Mouse (Mus musculus) neural tube, embryonic 10.5 days (tissue): ENCODE measurements at regions not wholly inside any gene's neighbourhood (a gene's known extent, or its start where the extent isn't known, plus 50 kb on each side); places are given as distances from the start of the nearest gene placed in this dataset.

ENCODE experiments used
- DNase-seq: peaks from one replicate; pipeline ENCODE4 v3.0.0-alpha.2; 2017; ENCODE audit warnings: low spot score; ENCODE audit errors: extremely low spot score

DNA sequence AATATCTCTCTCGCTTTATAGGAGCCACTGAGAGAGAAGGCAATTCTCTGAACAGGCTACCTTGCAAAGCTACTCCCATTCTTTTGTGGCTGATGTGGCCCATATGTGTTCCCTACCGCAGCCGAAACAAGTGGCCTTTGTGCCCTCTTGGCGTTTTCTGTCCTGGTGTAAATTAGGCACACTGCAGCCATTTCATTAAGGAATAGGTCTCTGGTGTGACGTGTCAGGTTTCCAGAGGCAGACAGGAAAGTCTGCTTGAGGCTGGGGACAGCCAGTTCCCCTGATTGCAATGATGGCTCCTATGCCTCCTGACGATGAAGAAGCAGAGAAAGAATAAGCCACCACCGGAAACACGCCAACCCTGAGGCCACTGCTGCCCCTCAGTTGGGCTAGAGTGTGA, 59.3 kb upstream of the Bcor start:
- DNase-seq, result no peak

DNA sequence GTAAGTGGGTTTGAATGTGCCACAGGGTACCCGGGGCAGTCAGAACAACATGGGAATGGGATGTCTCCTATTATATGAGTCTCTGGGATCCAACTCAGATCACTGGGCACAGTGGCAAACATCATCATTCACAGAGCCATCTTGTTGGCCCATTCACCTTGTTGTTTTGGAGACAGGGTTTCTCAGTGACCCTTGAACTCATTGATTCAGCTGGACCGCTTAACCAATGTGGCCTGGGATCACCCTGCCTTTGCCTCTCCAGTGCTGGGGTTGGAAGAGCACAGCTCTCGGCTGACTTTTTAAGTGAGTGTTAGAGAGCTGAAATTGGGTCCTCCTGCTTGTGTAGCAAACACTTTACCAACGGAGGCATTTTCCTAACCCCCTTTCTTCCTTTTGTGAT, 64.2 kb upstream of the Bcor start:
- DNase-seq, result no peak

DNA sequence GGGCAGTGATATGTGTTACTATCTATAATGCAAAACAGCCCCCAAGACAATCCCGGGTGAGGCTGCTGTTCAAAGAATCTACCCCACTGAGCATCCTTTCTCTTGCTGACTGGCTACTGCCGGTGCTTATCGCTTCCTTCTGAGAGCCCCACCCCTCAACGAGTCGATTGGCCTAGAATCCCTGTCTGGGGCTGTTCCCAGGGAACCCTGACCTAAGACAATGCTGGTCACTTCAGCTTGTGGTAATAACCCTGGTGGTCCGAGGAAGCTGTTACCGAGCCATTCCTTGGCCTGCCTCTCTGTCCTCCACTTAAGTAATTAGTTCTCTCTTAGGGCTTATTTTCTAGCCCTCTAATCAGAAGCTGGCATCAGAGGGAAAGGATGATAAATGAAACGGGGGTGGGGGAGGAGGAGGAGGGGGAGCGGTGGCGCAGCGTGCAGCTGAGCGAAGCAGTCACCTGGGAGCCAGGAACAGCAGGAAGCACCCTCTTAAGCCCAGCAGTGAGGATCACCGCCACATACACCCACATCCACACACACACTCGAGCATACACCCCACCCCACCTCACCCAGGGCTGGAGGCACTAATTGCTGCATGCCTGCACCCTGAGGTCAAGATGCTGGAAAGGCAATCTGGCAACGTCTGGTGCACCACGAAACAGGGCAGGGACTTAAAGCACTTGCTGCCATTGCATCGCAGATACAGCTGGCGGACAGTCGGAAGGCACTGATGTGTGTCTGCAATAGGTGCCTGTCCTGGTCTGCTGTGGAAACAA, 65.1 kb upstream of the Bcor start:
- peak; percentile 22 for DNase-seq

DNA sequence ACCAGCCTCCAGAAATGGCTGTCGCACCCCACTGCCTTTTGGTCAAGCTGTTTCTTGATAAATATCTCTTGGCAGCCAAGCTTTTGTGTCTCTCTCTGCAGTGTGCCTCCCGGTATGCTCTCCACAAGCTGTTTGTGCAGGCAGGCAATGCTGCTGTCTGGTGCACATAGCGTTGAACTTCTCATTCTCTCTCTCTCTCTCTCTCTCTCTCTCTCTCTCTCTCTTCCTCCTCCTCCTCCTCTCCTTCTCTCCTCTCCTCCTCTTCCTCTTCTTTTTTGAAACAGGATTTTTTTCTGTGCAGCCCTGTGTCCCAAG, 65.7 kb upstream of the Bcor start:
- no peak for DNase-seq

DNA sequence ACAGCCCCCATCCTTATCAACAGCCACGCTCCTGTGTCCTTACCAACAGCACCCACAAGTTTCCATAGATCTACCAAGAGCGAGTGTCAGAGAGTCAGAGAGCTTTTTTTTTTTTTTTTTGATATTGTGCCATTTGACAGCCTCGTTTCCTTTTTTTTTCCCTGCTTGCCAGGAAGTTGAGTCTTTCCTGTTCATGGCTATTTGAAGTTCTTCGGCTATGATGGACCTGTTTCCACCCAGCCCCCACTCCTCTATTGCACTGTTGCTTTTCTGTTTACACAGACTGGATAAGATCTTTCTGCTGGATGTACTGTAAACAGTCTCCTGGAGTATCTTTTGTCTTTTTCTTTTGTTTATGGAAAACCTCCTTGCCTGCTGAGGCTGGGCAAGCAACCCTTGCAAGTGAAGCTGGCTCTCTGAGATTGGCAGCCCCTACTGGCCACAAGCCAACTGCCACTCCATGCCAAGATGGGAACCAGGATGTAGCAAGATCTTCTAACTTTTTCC, 80.4 kb upstream of the Bcor start:
- DNase-seq, result no peak

DNA sequence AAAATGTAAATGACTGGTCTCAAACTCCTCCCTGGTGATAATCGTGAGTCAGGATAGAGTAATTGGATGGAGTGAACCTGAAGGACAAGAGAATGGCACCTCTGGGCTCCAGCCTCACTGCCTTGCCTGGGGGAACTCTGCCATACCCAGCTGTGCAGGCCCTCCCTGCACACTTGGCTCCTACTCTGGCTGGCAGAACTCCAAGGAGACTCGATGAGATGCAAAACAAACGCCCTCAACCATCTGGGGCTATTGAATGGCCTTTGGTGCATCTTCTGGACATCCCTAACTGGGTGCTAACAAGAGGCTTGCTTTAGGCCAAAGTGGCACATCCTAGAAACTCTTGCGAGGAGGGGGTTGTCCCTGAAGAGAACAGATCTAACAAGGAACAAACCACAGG, 81.6 kb upstream of the Bcor start:
- no peak for DNase-seq

DNA sequence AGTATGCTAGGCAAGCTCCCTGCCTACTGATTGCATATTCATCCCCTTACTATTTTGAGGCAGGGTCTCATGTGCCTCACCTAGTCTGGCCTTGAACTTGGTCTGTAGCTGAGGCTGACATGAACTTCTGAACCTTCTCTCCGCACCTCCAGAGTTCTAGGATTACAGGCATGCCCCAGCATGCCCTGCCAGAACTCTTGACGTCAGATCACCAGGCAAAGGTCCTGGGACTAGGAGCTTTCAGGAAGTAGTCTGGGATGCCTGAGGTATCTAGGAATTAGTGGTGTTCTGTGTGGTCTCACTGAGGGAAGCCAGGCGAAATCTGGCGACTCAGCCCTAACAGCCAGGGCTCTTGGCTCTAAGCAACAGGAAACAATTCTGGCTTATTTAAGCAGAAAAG, 88.9 kb upstream of the Bcor start:
- DNase-seq, result no peak

DNA sequence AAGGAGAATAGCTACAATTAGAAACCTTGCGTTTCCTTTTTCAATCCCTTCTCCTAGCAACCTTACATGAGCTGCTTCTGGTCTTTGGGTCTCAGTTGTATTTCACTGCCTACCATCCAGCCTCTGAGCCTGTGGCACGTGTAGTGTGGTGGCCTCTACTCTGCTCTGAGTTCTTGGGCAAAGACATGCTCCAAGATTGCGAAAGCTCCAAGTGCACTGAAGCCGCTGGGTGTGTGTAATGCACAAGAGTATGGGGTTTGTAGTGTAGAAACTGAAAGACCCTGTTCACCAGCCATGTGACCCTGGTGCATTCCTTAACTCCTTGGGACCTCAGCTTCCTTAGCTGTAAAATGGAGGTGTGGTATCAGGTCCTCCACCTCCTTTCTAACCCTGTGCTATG, 89.8 kb upstream of the Bcor start:
- no peak for DNase-seq

DNA sequence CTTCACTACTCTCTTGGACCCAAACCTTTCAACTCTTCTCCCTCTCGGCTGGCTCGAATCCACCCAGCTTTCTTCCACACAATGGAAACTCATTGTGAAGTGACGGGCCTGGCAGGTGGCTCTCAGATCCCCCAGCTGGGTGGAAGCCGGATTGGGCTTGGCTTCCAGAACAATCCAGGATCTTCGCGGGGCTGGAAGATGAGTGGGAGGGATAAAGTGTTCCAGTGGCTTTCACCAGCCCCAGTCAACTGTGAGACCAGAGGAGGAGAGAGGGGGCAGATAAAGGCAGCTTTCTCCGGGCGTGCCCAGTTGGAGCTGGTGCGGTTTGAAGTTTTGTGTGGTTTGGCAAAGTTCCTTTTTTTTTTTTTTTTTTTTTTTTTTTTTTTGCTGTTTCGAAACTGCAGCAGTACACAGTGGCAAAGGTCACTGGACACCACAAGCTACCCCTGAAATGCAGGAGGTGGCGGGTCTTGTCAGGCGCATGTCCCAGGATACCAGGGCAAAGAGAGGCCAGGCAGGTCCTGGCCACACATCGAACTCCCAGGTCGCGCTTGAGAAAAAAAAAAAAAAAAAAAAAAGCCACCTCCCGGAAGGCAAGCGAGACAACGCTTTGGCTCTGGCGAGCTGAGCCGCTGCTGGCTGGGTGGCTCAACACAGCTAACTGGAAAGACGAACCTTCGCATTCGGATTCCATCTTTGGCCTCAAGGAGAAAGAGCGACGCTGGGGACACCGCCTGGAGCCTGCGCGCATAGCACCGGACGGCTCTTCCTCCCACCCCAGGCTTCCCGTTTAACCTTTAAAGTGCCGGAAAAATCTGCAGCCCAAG, 91.9 kb upstream of the Bcor start:
- DNase-seq, result peak; percentile 59

DNA sequence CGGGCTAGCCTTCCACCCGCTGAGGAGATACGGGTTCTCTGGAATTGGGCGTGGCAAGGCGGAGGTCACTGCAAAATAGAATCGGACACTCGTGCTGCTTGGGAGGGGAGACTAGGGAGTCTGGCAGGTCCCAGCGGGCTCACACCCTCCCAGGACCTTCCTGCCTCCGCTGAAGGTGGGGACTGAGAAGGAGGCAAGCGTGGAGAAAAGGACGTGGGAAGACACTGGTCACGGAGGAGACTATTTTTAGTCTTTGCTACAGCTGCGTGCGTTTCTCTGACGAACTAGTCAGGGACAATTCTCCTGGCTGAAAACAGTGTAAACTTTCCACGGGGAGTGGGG, 92.5 kb upstream of the Bcor start:
- no peak for DNase-seq

DNA sequence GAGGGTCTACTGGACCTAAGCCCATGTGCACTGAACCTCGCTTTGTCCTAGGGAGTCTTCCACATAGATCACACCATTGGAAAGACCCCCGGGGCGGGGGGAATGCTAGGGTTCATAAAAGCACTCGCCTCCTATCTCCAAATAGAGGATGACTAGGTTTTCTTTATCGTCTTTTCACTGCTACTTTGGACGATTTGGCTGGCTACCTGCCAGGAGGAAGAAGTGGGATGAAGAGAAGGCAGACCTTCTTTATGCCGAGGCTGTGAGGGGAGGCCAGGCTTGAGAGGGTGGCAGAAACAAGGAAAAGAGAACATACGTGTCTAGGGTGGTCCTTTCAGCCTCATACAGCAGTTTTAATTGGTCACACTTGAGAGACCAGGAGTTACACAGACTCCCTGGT, 96.6 kb upstream of the Bcor start:
- no peak for DNase-seq

DNA sequence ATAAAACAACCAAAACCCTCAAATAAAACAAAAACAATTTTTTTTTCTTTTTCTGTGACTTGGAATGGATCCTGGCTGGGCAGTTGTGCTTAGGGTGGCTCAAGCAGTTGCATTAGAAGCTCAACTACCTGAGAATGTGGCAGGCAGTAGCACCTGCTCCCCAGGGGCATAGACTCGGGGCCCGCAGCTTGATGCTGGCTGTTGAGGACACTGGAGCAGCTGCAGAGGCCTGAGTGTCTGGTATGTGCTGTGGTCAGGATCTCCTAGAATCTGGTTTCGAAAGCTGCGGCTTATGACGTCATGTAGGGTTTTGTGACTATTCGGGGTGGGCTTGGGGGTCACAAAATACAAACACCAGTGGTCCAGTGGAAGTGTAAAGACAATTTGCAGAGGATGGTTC, 103.7 kb upstream of the Bcor start:
- DNase-seq, result no peak

DNA sequence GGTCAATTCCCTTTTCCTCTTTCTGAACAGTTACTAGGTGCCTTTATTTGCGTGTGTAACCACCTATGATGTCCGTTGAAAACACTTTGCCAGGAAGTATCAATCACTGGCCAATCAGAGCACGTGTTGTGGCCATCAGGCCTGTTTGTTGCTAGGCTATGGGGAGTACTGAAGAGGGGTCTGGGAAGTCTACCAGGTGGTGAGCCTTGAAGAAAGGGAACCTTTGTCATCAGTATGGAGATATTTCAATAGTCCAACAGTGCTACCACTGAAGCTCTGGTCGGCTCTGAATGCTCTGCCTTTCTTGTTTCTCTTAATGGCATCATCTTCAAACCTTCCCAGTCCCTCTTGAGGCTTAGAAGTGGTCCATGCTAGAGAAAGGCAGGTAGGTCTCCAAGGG, 124.6 kb upstream of the Bcor start:
- DNase-seq, result no peak

DNA sequence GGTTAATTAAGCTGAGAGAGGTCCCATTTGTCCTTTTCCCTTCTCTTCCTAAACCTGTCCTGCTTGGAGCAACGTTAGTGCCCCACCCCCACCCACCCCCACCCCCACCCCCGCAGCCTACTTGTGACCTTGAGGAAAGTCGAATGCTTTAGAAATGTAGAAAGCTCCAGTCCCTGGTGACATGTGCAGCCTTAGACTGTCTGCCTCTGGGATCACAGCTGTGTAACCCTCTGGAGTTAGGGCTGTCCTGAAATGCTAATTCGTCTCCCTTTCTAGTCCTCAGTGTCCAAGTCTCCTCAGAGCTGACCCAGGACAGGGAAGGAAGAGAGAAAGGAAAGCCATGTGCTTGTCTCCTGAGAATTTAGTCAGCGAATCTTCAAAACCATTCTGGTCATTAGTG, 125.0 kb upstream of the Bcor start:
- no peak for DNase-seq

DNA sequence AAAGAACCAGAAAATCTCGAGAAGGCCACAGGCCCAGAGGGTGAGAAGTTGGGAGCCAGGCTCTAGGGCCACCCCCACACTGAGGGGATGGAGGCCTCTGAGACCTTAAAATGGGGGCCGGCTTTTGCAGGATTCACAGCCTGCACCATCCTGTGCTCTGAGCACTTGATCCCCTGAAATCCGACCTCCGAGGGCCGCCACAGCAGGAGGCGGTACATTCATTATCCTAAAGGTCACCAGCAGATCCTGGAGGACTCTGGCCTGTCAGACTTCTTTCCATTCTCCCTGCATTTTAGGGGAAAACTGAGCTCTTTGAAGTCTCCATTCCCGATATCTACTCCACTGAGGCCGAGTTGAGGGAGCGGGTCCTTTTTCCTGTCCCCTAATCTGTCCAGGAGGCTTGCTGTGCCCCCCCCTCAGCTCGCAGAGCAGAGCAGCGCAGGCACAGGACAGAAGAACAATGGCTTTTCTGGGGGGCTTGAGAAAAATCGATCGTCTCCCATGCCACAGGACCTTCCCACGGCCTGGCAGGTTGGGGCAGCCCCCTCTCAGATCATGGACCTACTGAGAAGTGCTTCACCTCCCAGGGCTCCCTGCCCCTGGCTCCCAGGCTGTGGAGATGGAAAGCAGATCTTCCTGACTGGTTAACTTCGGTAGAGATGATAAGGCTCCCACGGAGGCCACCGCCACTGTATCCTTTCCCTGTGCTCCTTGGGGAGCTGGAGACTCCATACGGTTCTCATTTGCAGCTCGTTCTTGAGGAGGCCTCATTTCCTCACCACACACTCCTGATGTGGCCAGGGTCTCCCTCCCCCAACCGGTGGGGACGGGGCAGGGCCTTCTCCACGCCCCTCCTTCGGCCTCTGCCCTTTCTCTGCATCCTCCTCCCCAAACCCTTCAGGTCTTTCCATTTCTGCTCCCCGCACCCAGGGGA, 126.1 kb upstream of the Bcor start:
- peak; percentile 33 for DNase-seq

DNA sequence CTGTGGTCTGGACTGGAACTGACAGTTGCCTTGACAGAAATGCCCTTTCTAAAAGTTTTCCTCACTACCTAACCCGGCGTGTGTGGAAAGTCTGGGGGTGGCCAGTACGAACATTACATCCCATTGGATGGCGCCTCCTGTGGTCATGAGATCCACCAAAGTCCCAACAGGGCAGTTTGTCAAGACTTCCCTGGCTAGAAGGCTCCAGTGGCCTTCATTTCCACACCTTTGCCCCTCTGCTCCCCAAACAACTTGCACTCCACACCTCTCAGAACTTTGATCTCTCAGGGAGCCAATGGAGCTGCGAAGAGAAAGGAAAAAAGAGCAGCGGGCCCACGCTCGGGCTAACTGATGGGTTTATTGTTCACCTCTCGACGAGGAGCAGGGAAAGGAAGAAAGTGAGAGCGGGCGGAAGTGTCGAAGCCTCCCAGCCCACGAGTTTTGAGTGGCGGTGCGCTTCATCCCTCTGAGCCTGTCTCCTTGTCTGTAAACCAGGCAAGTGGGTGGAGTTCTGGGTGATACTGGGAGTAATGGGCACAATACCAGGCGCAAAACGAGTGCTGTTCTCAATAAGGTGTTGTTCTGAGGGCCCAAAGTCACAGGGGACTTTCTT, 126.9 kb upstream of the Bcor start:
- DNase-seq, result peak; percentile 25

DNA sequence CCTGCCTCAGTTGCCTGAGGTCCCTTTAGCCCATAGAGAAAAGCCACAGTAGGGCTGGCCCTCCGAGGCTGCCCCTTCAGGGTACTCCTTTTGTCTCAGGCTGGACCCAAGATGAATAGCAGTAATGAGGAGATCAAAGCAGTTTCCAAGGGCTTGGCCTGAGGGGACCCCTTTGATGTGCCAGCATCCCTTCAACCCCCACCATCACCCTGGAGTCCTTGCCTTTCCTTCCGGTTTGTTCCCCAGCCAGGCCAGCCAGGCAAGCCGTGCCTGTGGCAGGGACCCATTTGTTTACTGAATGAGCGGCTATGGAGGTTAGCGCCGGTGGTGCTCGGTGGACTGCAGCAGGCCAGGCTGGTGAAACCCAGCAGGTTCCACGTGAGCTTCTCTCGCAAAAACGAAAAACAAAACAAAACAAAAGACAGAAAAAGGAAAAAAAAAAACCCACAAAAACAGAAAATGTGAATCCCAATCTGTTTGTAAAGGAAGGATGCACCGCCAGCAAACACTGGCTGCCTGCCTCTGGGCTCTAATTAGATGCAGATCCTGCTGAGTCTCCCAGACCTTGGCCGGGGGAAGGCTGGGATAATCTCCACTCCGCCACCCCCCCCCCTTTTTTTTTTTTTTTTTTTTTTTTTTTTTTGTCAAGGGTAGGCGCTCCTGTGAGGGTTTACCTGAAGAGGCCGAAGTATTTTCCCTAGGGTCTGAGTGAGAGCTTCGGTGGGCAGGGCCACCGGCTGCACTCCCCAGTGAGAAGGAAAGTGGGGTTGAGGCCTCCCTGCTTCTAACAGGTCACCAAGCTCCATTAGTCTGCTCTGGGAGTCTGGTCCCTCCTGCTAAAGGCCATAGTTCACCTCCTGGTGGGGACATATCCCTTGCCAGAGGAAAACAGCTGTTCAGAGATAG, 127.8 kb upstream of the Bcor start:
- peak; percentile 40 for DNase-seq

DNA sequence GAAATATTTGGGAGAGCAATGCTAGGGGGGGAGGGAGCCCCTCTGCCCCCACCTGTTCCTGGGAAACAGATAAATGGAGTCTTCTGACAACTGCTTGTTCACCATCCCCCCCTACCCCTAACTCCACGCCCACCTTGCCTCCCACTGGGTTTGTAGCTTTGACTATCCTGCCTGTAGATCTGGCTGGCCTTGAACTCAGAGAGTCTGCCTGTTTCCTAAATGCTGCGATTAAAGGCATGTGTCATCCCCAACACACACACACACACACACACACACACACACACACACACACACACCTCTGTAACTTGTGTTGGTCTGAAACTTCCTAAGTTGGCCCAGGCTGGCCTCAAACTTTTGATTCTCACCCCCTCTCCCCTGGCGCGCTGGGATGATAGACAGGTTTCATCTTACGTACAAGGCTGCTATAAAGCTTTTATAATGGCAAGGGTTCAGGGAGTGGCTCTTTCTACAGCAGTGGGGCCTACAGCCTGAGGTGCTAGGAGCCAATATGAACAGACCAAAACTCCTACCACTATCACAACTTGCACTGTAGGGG, 128.5 kb upstream of the Bcor start:
- no peak for DNase-seq

DNA sequence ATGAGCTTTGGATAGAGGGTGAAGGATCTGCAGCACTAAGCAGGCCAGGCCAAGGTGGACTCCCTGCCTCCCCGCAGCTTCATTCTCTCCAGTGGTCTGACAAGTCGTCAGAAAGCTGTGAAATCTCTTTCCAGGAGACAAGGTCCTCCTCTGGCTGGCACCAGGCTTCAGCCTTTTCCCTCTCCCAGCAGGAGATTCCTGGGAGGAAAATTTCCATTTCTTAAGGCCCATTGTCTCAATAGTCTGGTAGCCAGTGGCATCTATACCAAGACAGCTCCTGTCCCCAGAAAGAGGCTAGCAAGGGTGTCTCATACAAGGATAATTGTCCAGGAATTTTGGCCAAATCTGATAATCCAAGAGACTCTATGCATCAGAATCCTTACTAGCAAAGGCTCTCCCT, 133.0 kb upstream of the Bcor start:
- no peak for DNase-seq

DNA sequence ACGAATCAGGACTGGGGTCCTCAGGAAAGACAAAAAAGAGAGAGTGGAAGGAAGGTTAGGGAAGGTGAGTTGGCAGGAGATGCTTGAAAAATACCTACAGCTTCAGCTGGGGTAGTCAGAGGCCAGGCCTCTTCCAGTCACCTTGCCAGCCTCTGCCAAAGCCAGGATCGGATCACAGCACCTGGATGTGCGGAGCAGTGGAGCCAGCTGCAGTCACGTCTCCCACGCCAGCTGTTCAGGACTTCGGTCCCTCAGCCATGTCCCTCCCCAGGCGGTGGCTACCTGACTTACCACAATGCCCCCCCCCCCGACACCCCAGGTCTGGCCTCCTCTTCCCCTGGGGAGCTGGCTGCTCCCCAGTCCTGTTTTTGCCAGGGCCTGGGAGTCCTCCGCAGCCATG, 134.3 kb upstream of the Bcor start:
- DNase-seq, result no peak
